Mouse (Mus musculus) G1E-ER4 (cell line): ENCODE measurements at regions not wholly inside any gene's neighbourhood (a gene's known extent, or its start where the extent isn't known, plus 50 kb on each side); places are given as distances from the start of the nearest gene placed in this dataset.
A peak's percentile ranks its signal among the peaks of the same experiment; 100 is the strongest.

Source experiments
- GATA1 ChIP-seq: IDR thresholded peaks from one replicate; pipeline ENCODE4 v1.8.0; 2012; ENCODE audit warnings: low read length, inconsistent platforms

DNA sequence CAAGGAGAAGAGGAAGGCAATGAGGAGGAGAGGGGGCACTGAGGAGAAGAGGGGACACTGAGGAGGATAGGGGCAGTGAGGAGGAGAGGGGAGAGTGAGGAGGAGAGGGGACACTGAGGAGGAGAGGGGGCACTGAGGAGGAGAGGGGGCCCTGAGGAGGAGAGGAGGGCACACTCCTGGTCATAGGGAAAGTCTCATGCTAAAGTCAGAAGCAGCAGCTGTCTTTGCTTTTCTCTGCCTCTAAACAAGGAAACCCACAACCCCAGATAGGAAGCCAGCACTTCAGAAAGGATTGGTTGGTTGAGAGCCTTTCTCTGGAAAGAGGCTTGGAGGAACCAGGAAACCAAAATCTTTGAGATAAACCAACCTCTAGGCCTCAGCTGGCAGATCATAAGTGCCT lies 94.3 kb upstream of the Pgrmc2 start:
- no peak for TF ChIP-seq GATA1

DNA sequence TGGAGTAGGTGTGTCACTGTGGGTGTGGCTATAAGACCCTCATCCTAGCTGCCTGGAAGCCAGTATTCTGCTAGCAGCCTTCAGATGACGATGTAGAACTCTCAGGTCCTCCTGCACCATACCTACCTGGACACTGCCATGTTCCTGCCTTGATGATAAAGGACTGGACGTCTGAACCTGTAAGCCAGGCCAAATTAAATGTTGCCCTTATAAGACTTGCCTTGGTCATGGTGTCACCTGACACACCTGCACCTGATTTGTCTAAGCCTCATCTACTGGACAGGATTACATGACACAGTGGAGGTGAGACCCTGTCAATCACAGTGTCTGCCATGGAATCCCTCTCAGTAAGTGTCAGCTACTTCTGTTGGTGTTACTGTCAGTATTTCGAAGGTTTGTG lies 92.5 kb upstream of the Pgrmc2 start:
- TF ChIP-seq GATA1 = no peak

DNA sequence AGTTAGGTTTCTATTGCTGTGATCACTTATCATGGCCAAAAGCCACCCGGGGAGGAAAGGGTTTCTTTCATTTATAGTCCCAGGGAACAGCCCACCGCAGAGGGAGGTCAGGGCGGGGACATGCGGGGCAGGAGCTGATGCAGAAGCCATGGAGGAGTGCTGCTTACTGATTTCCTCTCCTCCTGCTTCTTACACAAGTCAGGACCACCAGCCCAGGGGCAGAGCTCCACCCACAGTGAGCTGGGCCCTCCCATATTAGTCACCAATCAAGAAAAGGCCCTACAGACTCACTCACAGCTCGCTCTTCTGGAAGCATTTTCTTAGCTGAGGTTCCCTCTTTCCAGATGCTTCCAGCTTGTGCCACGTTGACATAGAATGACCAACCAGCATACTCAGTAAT lies 90.7 kb upstream of the Pgrmc2 start:
- TF ChIP-seq GATA1 = no peak

DNA sequence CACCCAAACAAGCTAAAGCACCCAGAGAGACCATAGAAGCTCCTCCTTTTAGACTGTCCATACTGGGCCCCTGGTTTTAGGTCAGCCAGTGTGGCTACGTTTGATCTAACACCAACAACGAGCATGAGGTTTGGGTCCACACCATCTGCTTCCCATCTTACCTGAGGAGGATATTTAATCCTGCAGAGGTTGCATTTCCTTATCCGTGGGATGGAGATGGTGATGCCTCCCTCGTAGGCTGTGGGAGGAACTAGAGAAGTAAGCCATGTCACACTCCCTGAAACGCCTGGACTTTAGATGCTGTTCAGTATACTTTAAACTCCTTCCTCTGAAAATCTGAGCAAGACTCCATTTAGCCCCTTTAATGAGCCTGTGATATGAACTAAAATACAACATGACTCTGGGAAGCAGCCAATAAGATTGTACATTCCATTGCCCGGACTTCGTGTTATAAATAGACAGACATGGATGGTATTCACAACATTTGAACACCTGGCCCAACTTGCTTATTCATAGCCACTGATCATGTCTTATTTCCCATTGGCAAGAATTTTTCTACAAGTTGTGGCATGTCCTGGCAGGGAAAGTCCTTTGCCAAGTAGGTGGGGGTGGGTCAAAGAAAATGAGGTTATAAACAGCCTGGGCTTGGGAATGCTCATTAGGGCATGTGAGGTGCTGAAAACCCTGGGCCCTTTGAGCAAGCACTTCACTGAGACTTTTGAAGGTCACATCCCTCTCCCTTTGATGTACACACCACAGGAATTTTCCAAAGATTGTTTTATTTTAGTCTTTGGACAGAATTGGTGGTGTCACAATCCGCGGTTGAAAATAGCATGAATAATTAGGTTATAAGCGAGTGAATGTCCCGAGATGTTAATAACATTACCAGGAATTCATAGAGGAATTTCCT lies 89.7 kb upstream of the Pgrmc2 start:
- TF ChIP-seq GATA1 = no peak

- no peak for TF ChIP-seq GATA1
Measured at GRCm38 (mm10) chr3:41171772-41172171, 88.9 kb upstream of the Pgrmc2 start.

GRCm38 (mm10) chr3:41171310-41171709 lies 88.5 kb upstream of the Pgrmc2 start:
- TF ChIP-seq GATA1 = no peak

DNA sequence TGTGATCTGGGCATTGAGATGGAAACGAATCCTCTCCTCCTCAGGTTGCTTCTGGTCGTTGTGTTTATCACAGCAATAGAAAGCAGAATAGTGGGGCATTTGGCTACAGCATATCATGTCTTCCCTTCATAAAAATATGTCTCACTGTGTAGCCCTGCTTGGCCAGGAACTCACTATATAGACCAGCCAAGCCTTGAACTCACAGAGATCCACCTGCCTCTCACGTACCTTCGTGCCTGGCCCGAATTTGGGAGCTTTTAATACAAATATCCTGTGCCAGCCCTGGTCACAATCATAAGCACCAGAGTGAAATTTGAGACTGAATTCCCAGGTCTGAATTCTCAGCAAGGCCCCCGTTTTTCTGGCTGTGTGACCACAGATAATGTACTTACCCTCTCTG lies 87.7 kb upstream of the Pgrmc2 start:
- no peak for TF ChIP-seq GATA1

DNA sequence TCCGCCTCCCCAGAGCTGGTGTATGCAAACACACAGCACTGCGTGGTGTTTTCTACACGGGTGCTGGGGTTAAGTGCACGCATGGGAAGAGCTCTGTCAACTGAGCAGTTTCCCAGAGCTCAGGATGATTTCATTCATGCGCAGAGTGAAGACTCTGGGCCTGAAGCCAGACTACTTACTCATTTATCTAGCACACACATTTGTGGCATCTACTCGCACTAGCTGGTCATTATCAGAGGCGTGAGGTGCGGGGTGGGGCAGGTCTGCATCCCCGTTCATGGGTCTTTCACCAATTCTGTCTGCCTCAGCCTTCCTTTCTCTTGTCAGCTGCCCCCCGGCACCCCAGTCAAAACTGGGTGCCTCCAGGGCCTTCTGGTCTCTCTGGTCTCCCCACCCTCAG lies 86.6 kb upstream of the Pgrmc2 start:
- no peak for TF ChIP-seq GATA1

GRCm38 (mm10) chr3:41168181-41168967 lies 85.5 kb upstream of the Pgrmc2 start:
- no peak for TF ChIP-seq GATA1

DNA sequence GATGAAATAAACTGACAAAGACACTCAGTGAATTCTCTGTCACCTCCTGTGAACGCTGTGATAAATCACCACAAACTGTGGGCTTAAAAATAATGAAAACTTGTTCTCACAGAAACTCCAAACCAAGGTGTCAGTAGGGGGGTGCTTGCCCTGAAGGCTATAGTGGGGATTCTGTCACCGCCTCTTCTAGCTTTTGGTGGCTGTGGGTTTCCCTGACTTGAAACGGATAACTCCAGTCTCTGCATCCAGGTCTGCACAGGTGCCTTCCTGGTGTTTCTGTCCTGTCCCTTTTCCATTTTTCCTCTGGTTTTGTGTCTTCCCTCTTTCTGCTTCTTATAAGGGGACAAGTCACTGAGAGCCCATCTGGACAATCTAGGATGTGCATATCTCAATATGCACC lies 84.6 kb upstream of the Pgrmc2 start:
- no peak for TF ChIP-seq GATA1

- no peak for TF ChIP-seq GATA1
Measured at GRCm38 (mm10) chr3:41164736-41165135, 81.9 kb upstream of the Pgrmc2 start.

DNA sequence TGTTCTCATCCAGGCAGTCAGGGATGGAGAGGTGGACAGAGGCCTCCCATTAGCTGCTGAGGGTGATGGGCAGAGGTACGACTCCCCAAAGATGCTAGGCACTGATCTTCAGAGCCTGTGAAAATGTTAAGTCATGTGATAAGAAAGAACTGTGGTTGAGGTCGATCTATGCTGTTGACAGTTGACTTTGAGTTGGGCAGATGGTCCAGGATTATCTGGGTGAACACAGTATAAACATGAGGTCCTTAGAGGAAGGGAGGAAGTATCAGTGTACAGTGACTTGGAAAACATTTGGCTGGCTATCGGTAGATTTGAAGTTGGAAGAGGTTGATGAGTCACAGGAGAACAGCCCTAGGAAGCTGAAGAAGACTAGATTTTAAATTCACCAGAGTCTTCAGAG lies 80.9 kb upstream of the Pgrmc2 start:
- peak; percentile 95 for TF ChIP-seq GATA1

- TF ChIP-seq GATA1 = no peak
Measured at GRCm38 (mm10) chr3:41162514-41162913, 79.7 kb upstream of the Pgrmc2 start.

- TF ChIP-seq GATA1 = no peak
Measured at GRCm38 (mm10) chr3:41160648-41161047, 77.8 kb upstream of the Pgrmc2 start.

GRCm38 (mm10) chr3:41158314-41158973 lies 75.6 kb upstream of the Pgrmc2 start:
- no peak for TF ChIP-seq GATA1

DNA sequence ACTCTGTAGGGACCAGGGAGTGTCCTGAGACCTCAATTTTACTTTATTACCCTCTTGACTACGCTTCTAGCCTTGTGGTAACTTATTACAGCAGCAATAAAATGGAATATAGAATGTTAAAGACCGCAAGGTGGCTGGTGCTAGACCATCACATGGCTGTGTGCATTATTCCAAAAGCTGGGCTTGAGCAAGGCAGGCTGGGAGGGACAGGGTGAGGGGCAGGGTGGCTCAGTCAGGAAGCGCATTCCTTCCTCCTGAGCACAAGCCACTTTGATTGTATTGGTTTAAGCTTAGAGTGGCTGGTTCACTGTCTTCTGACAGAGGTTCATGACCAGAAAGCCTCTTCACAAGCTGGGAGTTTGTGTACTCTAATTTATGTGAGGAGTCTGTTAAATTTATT lies 74.6 kb upstream of the Pgrmc2 start:
- no peak for TF ChIP-seq GATA1

DNA sequence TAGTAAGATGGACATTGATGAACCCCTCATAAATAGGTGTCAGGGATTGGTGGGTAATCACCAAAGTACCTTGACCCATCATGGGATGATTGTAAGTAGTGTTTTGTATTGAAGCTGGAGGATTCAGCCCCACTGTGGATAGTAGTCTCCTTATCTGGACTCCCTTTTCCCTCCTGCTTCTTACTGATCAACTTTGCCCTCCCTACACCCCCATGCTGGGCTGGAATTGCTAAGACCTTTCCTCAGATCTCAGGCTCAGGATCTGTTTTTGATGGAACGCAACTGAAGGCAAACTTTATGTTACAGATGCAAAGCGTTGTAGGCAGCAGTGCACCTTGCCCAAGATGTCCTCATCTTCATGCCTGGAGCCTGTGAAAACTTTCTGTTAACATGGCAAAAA lies 73.7 kb upstream of the Pgrmc2 start:
- no peak for TF ChIP-seq GATA1
